Mouse (Mus musculus) hindbrain, embryonic 14.5 days (tissue): ENCODE measurements at regions not wholly inside any gene's neighbourhood (a gene's known extent, or its start where the extent isn't known, plus 50 kb on each side); places are given as distances from the start of the nearest gene placed in this dataset.

Source experiments
- ATAC-seq: fragments of 200-750 bp; cut with Nextera tagmentation; 2 replicates; pipeline ENCODE4 v1.8.0; 2017; ENCODE audit warnings: moderate number of reproducible peaks, mild to moderate bottlenecking, moderate TSS enrichment, moderate library complexity; ENCODE audit not compliant: low FRiP score
- DNase-seq: peaks from one replicate; pipeline ENCODE4 v3.0.0-alpha.2; 2015; ENCODE audit warnings: low spot score
- H3K27ac ChIP-seq: fragments of 300-500 bp; sonication (generic); 2 replicates; pipeline ENCODE4 v1.5.1; 2014; ENCODE audit warnings: mild to moderate bottlenecking, moderate library complexity
- H3K27me3 ChIP-seq: fragments of 300-500 bp; sonication (generic); 2 replicates; pipeline ENCODE4 v1.6.1; 2014; ENCODE audit warnings: mild to moderate bottlenecking, low read length, mixed read lengths; ENCODE audit not compliant: control insufficient read depth, insufficient read depth
- H3K36me3 ChIP-seq: fragments of 300-500 bp; sonication (generic); replicated peaks from 2 replicates; pipeline ENCODE4 v1.6.1; 2014; ENCODE audit not compliant: control insufficient read depth, insufficient read depth
- H3K4me1 ChIP-seq: fragments of 300-500 bp; sonication (generic); replicated peaks from 2 replicates; pipeline ENCODE4 v1.6.1; 2014; ENCODE audit warnings: antibody characterized with exemption, low read length, mixed read lengths; ENCODE audit not compliant: control insufficient read depth, insufficient read depth
- H3K4me2 ChIP-seq: fragments of 300-500 bp; sonication (generic); replicated peaks from 2 replicates; pipeline ENCODE4 v1.6.1; 2014; ENCODE audit warnings: mild to moderate bottlenecking, moderate library complexity
- H3K4me3 ChIP-seq: fragments of 300-500 bp; sonication (generic); replicated peaks from 2 replicates; pipeline ENCODE4 v1.5.1; 2014; ENCODE audit warnings: mild to moderate bottlenecking, low read length
- H3K9ac ChIP-seq: fragments of 300-500 bp; sonication (generic); 2 replicates; pipeline ENCODE4 v1.6.1; 2014
- H3K9me3 ChIP-seq: fragments of 300-500 bp; sonication (generic); 2 replicates; pipeline ENCODE4 v1.6.1; 2016; ENCODE audit warnings: low read length; ENCODE audit not compliant: control insufficient read depth
- WGBS: fragments of 180-500 bp; shearing (Covaris S2); extraction: QIAGEN DNeasy Blood & Tissue Kit; methylation state at CpG from one replicate; pipeline ENCODE4 v1.1.7; 2014; 5-methylcytosine and 5-hydroxymethylcytosine counted together

DNA sequence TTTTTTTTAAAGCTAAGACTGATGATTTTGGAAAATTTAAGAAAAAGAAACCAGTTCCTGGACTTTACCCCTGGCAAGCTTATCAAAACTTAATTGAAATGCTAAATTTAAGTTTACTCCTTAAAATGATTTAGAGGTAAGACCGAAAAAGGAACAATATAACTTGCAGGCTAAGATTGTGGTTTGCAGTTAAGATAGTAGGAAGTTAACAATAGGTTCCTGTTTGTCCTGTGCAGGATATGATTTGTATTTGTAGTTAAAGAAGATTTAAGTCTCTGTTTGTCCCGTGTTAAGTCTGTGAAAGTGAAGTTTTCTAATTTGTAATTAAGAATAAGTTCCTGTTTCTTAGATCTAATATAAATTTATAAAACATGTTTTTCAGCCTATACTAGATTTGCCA, 1406.3 kb upstream of the Lrrc6 start:
- DNase-seq: no peak
- Histone ChIP-seq H3K9ac (no peak overlapping the region), H3K4me1 (no peaks in the 10 kb centered on the region), H3K27me3 (no peaks in the 10 kb centered on the region), H3K9me3 (no peaks in the 10 kb centered on the region), H3K4me2 (no peak overlapping the region), H3K36me3 (no peaks in the 10 kb centered on the region), H3K4me3 (no peak overlapping the region), H3K27ac (no peak overlapping the region)
- 85% methylated on average over 2 of the region's 2 CpGs for WGBS
- ATAC-seq: no peak

- ATAC-seq (no peak), DNase-seq (no peak)
- Histone ChIP-seq H3K9ac (no peak overlapping the region), H3K9me3 (no peaks in the 10 kb centered on the region), H3K4me2 (no peak overlapping the region), H3K27ac (no peak overlapping the region), H3K27me3 (no peaks in the 10 kb centered on the region), H3K36me3 (no peaks in the 10 kb centered on the region), H3K4me1 (no peaks in the 10 kb centered on the region), H3K4me3 (no peak overlapping the region)
- 81% methylated on average over 1 of the region's 1 CpGs for WGBS
Measured at GRCm38 (mm10) chr15:67905279-67905678, 1404.6 kb upstream of the Lrrc6 start.

GRCm38 (mm10) chr15:67904646-67905045, 1403.9 kb upstream of the Lrrc6 start:
- Histone ChIP-seq H3K4me1 (no peaks in the 10 kb centered on the region), H3K4me2 (no peak overlapping the region), H3K4me3 (no peak overlapping the region), H3K27me3 (no peaks in the 10 kb centered on the region), H3K27ac (no peak overlapping the region), H3K9ac (no peak overlapping the region), H3K9me3 (no peaks in the 10 kb centered on the region), H3K36me3 (no peaks in the 10 kb centered on the region)
- no peak for ATAC-seq
- no peak for DNase-seq

GRCm38 (mm10) chr15:67902982-67903381, 1402.3 kb upstream of the Lrrc6 start:
- ATAC-seq (no peak), DNase-seq (no peak)
- H3K4me3 ChIP-seq: no peak overlapping the region
- H3K4me2 ChIP-seq: no peak overlapping the region
- H3K4me1 ChIP-seq: no peaks in the 10 kb centered on the region
- no peaks in the 10 kb centered on the region for H3K27me3 ChIP-seq
- no peak overlapping the region for H3K27ac ChIP-seq
- H3K9ac ChIP-seq: no peak overlapping the region
- H3K9me3 ChIP-seq: no peaks in the 10 kb centered on the region
- WGBS: 100% methylated on average over 2 of the region's 2 CpGs
- H3K36me3 ChIP-seq: no peaks in the 10 kb centered on the region

- DNase-seq (peak; percentile 42), ATAC-seq (peak; percentile 55)
- Histone ChIP-seq H3K27ac (no peak overlapping the region), H3K4me3 (no peak overlapping the region), H3K4me2 (no peak overlapping the region), H3K9me3 (no peaks in the 10 kb centered on the region), H3K27me3 (no peaks in the 10 kb centered on the region), H3K36me3 (no peaks in the 10 kb centered on the region), H3K9ac (no peak overlapping the region), H3K4me1 (no peaks in the 10 kb centered on the region)
- 59% methylated on average over 7 of the region's 7 CpGs for WGBS
Measured at GRCm38 (mm10) chr15:67901191-67901601, 1400.5 kb upstream of the Lrrc6 start.

- no peak overlapping the region for H3K4me3 ChIP-seq
- no peaks in the 10 kb centered on the region for H3K9me3 ChIP-seq
- no peak overlapping the region for H3K9ac ChIP-seq
- H3K36me3 ChIP-seq: no peaks in the 10 kb centered on the region
- DNase-seq (no peak), ATAC-seq (no peak)
- no peak overlapping the region for H3K4me2 ChIP-seq
- WGBS: 80% methylated on average over 6 of the region's 6 CpGs
- no peak overlapping the region for H3K27ac ChIP-seq
- no peaks in the 10 kb centered on the region for H3K27me3 ChIP-seq
- no peaks in the 10 kb centered on the region for H3K4me1 ChIP-seq
Measured at GRCm38 (mm10) chr15:67899772-67900171, 1399.1 kb upstream of the Lrrc6 start.

DNA sequence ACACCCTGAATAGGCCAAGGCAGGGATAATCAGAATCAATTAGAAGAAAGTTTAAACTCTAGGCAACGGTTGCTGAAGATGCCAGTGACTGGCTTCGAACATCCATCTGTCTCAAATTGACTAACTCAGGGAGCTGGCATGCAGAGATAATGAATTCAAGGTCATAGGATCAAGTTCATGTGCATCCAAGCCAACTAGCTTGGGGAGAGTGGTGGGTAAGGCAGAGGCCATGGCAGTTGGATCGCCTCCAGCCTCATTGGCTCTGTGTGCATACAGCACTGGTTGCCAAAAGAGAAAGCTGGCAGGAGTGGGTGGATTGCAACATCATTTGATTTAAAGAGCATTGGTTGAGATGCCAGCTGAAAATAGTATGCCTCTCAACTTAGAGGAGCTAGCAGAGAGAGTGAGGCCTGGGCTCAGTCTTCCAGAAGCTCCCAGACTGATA, 1398.3 kb upstream of the Lrrc6 start:
- Histone ChIP-seq H3K4me2 (no peak overlapping the region), H3K4me3 (no peak overlapping the region), H3K27ac (no peak overlapping the region), H3K9me3 (no peaks in the 10 kb centered on the region), H3K4me1 (no peaks in the 10 kb centered on the region), H3K9ac (no peak overlapping the region), H3K27me3 (no peaks in the 10 kb centered on the region), H3K36me3 (no peaks in the 10 kb centered on the region)
- peak; percentile 88 for ATAC-seq
- peak; percentile 76 for DNase-seq
- 45% methylated on average over 3 of the region's 3 CpGs for WGBS

DNA sequence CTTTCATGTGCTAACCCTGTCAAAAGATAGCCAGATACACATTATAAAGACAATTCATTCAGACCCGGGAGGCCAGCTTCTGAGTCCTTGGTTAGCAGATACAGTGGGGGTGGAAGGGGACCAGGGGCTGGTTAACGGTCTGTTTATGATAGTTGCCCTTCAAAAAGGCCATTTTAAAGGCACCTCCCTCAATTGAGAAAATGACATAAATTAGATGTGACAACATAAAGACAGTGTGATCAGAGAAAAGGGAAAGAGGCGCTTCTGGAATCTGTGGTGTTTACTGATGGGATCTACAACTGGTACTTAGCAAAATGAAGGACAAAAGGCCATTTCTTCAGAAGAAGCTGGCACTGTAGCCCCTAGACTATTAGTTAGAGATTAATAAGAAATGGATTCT, 1391.4 kb upstream of the Lrrc6 start:
- H3K27me3 ChIP-seq: no peaks in the 10 kb centered on the region
- no peaks in the 10 kb centered on the region for H3K9me3 ChIP-seq
- no peak overlapping the region for H3K4me2 ChIP-seq
- 0 out of 2 replicates have a peak, but pooled peaks cover 7% of the 10 kb centered on the region for H3K4me1 ChIP-seq
- no peak for ATAC-seq
- no peaks in the 10 kb centered on the region for H3K36me3 ChIP-seq
- no peak overlapping the region for H3K4me3 ChIP-seq
- H3K9ac ChIP-seq: no peak overlapping the region
- peak overlapping the region; percentile 29; the same call in 1 of the 2 replicates for H3K27ac ChIP-seq
- no peak for DNase-seq
- WGBS: 37% methylated on average over 3 of the region's 3 CpGs

- no peak overlapping the region for H3K27ac ChIP-seq
- H3K27me3 ChIP-seq: no peaks in the 10 kb centered on the region
- H3K9me3 ChIP-seq: no peaks in the 10 kb centered on the region
- 36% methylated on average over 3 of the region's 3 CpGs for WGBS
- no peak for DNase-seq
- H3K9ac ChIP-seq: no peak overlapping the region
- H3K4me1 ChIP-seq: 0 out of 2 replicates have a peak, but pooled peaks cover 7% of the 10 kb centered on the region
- no peak overlapping the region for H3K4me3 ChIP-seq
- H3K36me3 ChIP-seq: no peaks in the 10 kb centered on the region
- H3K4me2 ChIP-seq: no peak overlapping the region
- ATAC-seq: no peak
Measured at GRCm38 (mm10) chr15:67890612-67891304, 1390.0 kb upstream of the Lrrc6 start.

DNA sequence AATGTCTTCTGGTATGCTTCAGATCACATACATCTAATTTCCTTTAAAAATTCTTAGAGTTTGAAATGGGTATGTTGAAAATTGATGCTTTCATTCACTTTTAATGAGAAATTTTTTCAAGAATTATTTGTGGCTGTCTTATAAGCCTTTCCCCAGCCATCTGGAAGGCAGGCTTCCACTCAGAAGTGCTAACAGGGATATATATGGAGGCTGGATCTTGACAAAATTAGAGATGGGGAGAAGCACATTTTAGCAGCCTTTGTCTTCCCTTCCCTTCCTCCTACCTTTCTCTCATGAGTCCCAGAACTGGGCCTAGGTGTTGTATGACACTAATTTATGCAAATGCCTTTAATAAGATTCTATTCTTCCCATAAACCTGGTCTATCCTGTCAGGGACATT, 1387.8 kb upstream of the Lrrc6 start:
- Histone ChIP-seq H3K4me2 (no peak overlapping the region), H3K4me1 (0 out of 2 replicates have a peak, but pooled peaks cover 7% of the 10 kb centered on the region), H3K36me3 (no peaks in the 10 kb centered on the region), H3K4me3 (no peak overlapping the region), H3K27ac (no peak overlapping the region), H3K9me3 (no peaks in the 10 kb centered on the region), H3K27me3 (no peaks in the 10 kb centered on the region), H3K9ac (no peak overlapping the region)
- ATAC-seq (no peak), DNase-seq (no peak)
